Mouse (Mus musculus) neural tube, embryonic 13.5 days (tissue): ENCODE measurements at regions not wholly inside any gene's neighbourhood (a gene's known extent, or its start where the extent isn't known, plus 50 kb on each side); places are given as distances from the start of the nearest gene placed in this dataset.

Experiments
- ATAC-seq: fragments of 200-750 bp; cut with Nextera tagmentation; 2 replicates; pipeline ENCODE4 v1.8.0; 2017; ENCODE audit warnings: low read depth, mild to moderate bottlenecking, moderate TSS enrichment, moderate library complexity
- H3K27ac ChIP-seq: fragments of 300-500 bp; sonication (generic); replicated peaks from 2 replicates; pipeline ENCODE4 v1.5.1; 2015; ENCODE audit warnings: moderate library complexity, mild to moderate bottlenecking, inconsistent platforms
- H3K27me3 ChIP-seq: fragments of 300-500 bp; sonication (generic); 2 replicates; pipeline ENCODE4 v1.6.1; 2015; ENCODE audit warnings: mild to moderate bottlenecking, inconsistent platforms
- H3K36me3 ChIP-seq: fragments of 300-500 bp; sonication (generic); 2 replicates; pipeline ENCODE4 v1.6.1; 2015; ENCODE audit warnings: mild to moderate bottlenecking, inconsistent platforms
- H3K4me1 ChIP-seq: fragments of 300-500 bp; sonication (generic); replicated peaks from 2 replicates; pipeline ENCODE4 v1.6.1; 2015; ENCODE audit warnings: inconsistent platforms
- H3K4me2 ChIP-seq: fragments of 300-500 bp; sonication (generic); 2 replicates; pipeline ENCODE4 v1.6.1; 2015; ENCODE audit warnings: inconsistent platforms, mild to moderate bottlenecking, moderate library complexity
- H3K4me3 ChIP-seq: fragments of 300-500 bp; sonication (generic); 2 replicates; pipeline ENCODE4 v1.5.1; 2015; ENCODE audit warnings: mild to moderate bottlenecking, inconsistent platforms
- H3K9ac ChIP-seq: fragments of 300-500 bp; sonication (generic); 2 replicates; pipeline ENCODE4 v1.6.1; 2015; ENCODE audit warnings: moderate library complexity, mild to moderate bottlenecking, inconsistent platforms
- H3K9me3 ChIP-seq: fragments of 300-500 bp; sonication (generic); 2 replicates; pipeline ENCODE4 v1.6.1; 2016; ENCODE audit warnings: inconsistent platforms
- WGBS: fragments of 180-500 bp; shearing (Covaris S2); methylation state at CpG from one replicate; pipeline ENCODE4 v1.1.7; 2015; 5-methylcytosine and 5-hydroxymethylcytosine counted together

DNA sequence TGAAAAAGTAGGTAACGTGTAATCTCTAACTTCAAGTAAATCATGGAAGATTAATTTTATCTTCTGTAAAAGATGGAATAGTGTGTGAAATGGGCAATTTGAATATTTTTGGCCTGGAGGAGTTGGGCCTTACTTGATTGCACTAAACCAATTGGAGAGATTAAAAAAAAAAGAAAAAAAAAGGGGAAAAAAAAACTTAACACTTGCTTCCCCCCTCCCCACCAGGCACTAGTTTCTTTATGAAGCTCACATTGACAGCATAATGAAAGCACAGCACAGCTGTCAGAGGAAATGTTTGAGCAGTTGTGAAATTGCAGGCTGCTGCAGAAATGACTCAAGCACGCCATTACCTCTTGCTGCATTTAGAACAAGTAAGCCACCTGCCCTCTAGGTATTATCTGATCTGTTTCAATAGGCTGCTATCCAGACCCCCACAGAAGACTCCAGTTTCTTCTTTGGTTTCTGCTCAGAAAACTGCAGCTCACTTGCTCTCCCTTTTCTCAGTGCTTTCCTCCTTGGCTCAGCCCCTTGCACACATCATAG, 297.9 kb downstream of the D3Ertd751e start:
- H3K4me2 ChIP-seq: no peak overlapping the region
- H3K27ac ChIP-seq: no peak overlapping the region
- 72% methylated on average over 2 of the region's 2 CpGs for WGBS
- no peaks in the 10 kb centered on the region for H3K4me1 ChIP-seq
- no peak overlapping the region for H3K4me3 ChIP-seq
- no peak for ATAC-seq
- no peak overlapping the region for H3K9ac ChIP-seq
- H3K36me3 ChIP-seq: no peaks in the 10 kb centered on the region
- no peaks in the 10 kb centered on the region for H3K27me3 ChIP-seq
- H3K9me3 ChIP-seq: no peaks in the 10 kb centered on the region

DNA sequence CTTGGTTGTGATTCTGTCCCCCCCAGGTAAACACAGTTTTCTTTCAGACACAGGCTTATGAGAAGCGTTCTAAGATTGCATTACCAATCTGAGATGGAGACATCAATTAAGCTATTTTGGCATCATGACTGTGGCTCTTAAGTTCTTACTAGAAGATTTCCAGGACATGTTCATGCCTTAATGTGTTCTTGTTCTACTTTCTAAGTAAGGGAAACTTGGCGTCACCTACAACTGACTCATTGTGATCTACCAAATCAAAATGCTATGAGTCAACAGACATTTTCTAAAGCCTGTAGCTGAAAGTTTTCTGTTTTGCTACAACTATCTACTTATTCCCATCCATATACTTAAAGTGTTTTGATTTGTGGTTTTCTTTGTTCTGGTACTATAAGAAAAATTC, 298.5 kb downstream of the D3Ertd751e start:
- Histone ChIP-seq H3K9ac (no peak overlapping the region), H3K27me3 (no peaks in the 10 kb centered on the region), H3K9me3 (no peaks in the 10 kb centered on the region), H3K36me3 (no peaks in the 10 kb centered on the region), H3K4me2 (no peak overlapping the region), H3K27ac (no peak overlapping the region), H3K4me3 (no peak overlapping the region), H3K4me1 (no peaks in the 10 kb centered on the region)
- 94% methylated on average over 2 of the region's 2 CpGs for WGBS
- no peak for ATAC-seq

DNA sequence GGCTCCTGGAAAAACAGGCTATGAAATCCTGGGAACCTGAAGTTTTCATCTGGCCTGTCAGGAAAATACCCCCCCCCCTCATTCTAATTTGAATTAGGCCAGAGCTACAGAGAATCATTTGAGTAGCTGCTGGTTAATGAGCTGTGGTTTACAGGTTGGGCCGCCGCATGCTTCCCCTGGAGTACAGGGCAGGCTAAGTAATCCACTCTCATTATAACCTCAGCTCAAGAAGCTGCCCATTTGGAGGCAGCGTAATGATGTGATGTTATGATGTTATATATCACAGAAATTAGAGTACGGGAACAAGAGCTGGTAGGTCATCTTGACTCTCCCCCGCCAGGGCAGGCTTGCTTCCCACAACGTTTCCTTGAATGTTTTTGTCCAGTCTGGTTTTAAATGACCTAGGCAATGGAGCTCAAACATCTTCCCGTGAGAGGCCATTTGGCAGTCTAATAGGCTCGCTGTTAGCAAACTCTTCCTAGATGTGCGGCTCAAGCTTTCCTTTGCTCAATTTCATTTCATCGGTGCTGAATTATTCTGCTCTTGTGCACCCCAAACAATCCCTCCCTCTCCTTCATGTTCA, 315.0 kb downstream of the D3Ertd751e start:
- Histone ChIP-seq H3K4me3 (no peak overlapping the region), H3K4me2 (no peak overlapping the region; the same call in 1 of the 2 replicates), H3K27me3 (no peaks in the 10 kb centered on the region), H3K4me1 (no peaks in the 10 kb centered on the region), H3K36me3 (no peaks in the 10 kb centered on the region), H3K9me3 (no peaks in the 10 kb centered on the region), H3K27ac (no peak overlapping the region), H3K9ac (no peak overlapping the region)
- WGBS: 65% methylated on average over 10 of the region's 10 CpGs
- peak; percentile 53; the same call in 1 of the 2 replicates for ATAC-seq

DNA sequence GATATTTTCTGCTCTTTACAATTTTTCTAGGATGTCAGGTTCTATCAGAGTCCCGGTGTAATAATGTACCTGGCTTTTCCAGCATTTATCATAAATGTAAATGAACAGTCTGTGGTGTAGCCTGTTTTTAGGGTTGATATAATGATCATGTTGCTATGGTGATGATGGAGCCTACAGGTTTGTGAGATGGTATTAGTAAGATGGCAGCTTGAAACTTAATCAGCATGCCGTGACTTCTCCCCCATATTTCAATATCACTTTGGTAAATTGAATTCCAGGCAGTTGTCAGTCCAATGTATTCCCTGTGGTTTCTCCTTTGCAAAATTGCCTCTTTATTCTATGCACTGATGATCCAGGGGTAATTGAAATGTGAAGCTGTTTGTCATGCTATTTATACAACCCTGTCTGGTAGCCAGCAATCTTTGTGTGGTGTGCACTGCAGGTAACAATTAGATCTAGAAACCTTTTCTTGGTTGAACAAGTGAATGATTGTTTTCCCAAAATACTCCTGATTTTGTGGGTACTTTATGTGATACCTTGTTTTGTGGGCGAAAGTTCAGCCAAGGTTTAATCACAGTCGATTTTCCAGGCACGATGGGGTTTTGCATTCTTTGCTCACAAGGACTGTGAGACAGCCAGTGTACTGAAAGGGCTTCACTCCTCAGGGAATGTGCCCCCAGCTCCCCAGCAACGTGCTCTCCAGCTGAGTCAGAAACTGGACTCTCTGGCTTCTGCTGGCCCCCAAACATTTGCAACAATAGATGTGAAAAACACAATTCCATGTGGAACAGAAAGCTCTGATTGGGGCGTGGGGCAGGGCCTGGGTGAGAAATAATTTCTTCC, 322.9 kb downstream of the D3Ertd751e start:
- peak; percentile 81 for ATAC-seq
- Histone ChIP-seq H3K9me3 (no peaks in the 10 kb centered on the region), H3K4me1 (peaks cover 11% of the 10 kb centered on the region), H3K9ac (no peak overlapping the region), H3K27ac (peak overlapping the region; percentile 59), H3K4me3 (no peak overlapping the region), H3K27me3 (no peaks in the 10 kb centered on the region), H3K36me3 (no peaks in the 10 kb centered on the region), H3K4me2 (no peak overlapping the region)
- 14% methylated on average over 7 of the region's 7 CpGs for WGBS

DNA sequence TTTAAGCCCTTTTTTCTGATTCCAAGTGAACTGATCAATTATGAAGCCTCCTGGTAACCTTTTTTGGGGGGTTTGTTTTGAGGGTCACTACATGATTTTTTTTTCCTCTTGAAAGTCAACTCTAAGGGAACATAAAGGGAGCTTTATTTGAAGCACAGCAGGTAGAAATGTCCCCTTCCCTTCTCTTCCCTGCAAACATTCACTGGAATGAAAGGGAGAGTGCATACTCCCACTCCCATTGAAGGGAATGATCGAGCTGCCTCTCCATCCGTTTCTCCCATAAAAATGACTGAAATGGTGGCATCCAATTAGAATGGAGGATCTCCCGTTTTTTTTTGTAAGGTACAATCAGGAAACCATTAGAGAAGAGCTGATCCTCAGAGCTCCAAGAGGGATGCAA, 323.6 kb downstream of the D3Ertd751e start:
- peak overlapping the region; percentile 59; the same call in 1 of the 2 replicates for H3K27ac ChIP-seq
- peaks cover 11% of the 10 kb centered on the region for H3K4me1 ChIP-seq
- no peak overlapping the region for H3K4me3 ChIP-seq
- 18% methylated on average over 3 of the region's 3 CpGs for WGBS
- H3K27me3 ChIP-seq: no peaks in the 10 kb centered on the region
- no peak overlapping the region for H3K9ac ChIP-seq
- peak; percentile 42; the same call in 1 of the 2 replicates for ATAC-seq
- no peaks in the 10 kb centered on the region for H3K36me3 ChIP-seq
- no peak overlapping the region for H3K4me2 ChIP-seq
- H3K9me3 ChIP-seq: no peaks in the 10 kb centered on the region

DNA sequence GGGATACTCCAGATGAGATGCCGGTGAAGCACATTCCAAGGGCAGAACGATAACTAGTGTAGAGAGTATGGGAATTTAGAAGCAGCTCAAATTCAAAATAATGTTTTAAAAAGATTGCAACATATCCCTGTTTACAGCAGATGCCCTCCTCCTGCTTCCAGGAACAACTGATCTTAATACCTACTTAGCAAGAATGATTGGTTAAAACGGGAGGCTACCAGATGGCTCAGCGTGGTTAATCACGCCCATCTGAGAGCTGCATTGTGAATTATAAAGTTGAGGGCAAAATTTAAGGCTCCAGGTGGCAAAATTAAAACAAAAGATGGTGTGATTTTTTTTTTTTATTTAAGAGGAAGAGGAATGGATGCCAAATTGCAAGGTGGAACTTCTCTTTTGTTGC, 324.6 kb downstream of the D3Ertd751e start:
- H3K4me2 ChIP-seq: no peak overlapping the region
- H3K9me3 ChIP-seq: no peaks in the 10 kb centered on the region
- no peak overlapping the region for H3K4me3 ChIP-seq
- H3K36me3 ChIP-seq: no peaks in the 10 kb centered on the region
- ATAC-seq: no peak
- no peak overlapping the region; the same call in 1 of the 2 replicates for H3K27ac ChIP-seq
- H3K4me1 ChIP-seq: peaks cover 11% of the 10 kb centered on the region
- WGBS: 62% methylated on average over 5 of the region's 5 CpGs
- H3K9ac ChIP-seq: no peak overlapping the region
- H3K27me3 ChIP-seq: no peaks in the 10 kb centered on the region

DNA sequence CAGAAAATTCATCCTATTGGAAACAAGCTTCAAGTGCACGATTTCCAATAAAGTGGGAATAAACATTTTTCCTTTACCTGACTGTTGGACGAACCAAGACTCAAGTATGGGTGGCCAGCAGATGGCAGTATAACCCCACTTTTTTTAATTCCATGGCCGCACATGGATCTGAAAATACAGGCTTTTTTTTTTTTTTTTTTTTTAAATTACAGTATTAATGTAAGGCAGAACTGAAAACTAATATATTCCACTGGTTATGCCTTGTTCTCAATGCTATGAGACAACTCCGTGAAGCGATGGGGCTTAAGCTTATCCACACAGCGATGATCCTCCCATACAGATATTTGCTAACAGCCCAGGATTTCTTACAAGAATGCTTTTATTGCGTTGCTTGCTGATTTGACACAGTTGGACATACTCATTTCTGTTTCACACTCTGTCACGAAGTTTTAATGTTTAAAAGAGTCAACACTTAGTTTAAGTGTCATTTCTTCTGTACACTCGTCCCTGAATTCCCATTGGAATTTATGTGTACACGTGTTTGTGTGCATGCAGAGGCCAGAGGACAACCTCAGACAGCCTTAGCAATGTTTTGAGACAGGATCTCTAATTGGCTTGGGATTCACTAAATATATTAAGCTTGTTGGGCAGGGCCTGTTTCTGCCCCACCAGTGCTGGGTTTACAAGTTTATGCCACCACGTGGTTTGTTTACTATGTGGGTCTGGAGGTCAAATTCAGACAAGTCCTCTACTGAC, 332.3 kb downstream of the D3Ertd751e start:
- WGBS: 42% methylated on average over 11 of the region's 11 CpGs
- Histone ChIP-seq H3K27ac (no peak overlapping the region), H3K36me3 (no peaks in the 10 kb centered on the region), H3K4me3 (no peak overlapping the region), H3K9me3 (no peaks in the 10 kb centered on the region), H3K9ac (no peak overlapping the region), H3K27me3 (no peaks in the 10 kb centered on the region), H3K4me2 (peak overlapping the region; percentile 24; the same call in 1 of the 2 replicates), H3K4me1 (peaks cover 7% of the 10 kb centered on the region)
- ATAC-seq: peak; percentile 53

DNA sequence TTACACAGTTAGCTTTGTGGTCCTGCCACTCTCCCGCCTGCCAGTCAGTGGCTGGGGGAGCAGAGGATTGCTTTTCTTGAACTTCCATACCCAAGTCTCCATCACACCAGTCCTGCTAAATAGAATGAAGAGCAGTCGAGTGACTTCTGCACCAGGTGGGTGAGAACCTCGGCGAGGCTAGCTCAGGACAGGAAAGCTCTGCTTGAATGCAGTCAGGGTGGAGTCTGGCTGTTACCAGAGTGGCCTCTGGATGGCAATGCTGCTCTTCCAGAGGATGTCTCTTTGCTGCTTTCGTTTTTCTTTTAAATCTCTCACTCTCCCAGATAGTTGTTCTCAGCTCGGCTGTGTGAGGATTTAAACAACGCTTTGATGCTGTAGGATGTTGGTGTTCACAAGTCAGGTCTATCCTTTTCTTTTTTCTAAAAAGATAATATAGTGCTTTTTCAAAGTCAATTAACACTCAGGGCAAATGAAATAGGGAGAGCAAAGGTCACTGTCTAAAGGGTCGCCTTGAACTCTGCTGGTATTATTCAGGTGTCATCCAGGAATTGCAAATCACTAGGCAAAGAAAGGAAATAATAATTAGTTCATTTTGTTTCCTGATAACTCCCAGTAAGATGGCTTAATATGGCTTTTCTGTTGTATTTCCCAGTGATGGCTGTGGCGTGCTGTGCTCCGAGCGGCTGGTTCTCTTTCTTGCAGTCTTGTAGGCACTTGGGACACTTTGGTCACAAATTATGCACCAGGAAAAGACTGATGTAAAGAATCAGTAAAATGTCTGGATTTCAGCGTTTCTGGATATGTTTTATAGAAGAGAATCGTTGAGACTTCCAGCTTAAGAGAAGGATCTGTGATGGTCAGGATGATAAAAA, 368.8 kb downstream of the D3Ertd751e start:
- Histone ChIP-seq H3K9ac (no peak overlapping the region), H3K4me1 (no peaks in the 10 kb centered on the region), H3K36me3 (no peaks in the 10 kb centered on the region), H3K9me3 (no peaks in the 10 kb centered on the region), H3K4me3 (0 out of 2 replicates have a peak overlapping the region, but pooled peaks have one; percentile 2), H3K27me3 (no peaks in the 10 kb centered on the region), H3K4me2 (peak overlapping the region; percentile 37), H3K27ac (0 out of 2 replicates have a peak overlapping the region, but pooled peaks have one; percentile 7)
- 29% methylated on average over 13 of the region's 13 CpGs for WGBS
- peak; percentile 84 for ATAC-seq

DNA sequence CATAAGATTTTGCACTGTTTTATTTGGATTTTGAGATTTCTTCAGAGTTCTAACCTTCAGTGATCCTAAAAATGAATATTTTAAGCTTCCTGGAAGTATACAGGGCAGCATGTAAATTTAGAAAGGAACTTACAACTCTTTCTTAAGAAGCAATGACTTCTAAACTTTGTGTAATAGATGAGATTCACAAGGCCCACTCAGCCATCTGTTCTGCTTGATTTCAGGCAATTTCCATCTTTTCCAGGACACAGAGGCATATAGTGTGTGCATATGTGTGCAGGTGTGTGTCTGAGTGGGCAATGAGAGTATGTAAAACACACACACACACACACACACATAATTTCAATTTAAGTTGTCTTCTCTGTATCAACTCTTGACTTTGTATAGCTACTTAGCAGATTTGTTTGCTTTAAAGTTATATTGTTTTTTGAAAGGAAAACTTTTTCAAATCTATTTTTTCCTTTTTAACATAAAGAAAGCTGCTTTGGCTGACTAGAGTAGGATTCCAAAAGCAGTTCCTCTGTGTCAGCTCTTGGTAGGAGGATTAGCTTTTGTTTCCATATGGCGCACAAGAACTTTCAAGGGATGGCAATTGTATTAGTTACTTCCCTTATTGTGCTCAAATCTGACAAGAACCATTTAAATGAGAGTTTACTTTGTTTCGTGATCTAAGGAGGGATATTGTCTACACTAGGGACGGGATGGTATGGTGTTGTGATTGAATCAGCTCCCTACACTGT, 387.6 kb downstream of the D3Ertd751e start:
- 90% methylated on average over 3 of the region's 3 CpGs for WGBS

DNA sequence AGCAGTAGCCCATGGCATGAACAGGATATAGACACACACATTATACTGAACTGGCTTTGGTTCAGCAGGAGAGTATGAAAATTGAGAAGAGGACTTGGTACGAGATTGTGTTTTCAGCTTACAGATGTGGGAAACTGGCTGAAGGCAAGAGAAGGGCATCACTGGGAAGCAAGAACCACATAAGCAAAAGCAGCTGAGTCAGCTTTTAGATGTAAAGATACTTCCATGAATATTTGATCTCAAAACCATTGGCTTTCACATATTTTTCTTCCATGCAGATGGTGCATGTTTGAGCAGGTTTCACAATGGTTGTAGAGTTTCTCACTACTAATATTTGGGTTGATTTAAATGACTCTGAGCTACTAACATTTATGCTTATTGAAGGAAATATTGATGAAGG, 389.9 kb downstream of the D3Ertd751e start:
- Histone ChIP-seq H3K4me2 (no peak overlapping the region), H3K9ac (no peak overlapping the region), H3K4me1 (no peaks in the 10 kb centered on the region), H3K4me3 (no peak overlapping the region), H3K36me3 (no peaks in the 10 kb centered on the region), H3K27me3 (no peaks in the 10 kb centered on the region), H3K27ac (no peak overlapping the region), H3K9me3 (no peaks in the 10 kb centered on the region)
- no peak for ATAC-seq
- 86% methylated on average over 1 of the region's 1 CpGs for WGBS

More for the DNA sequence above, 387.6 kb downstream of the D3Ertd751e start:
- Histone ChIP-seq H3K36me3 (no peaks in the 10 kb centered on the region), H3K4me2 (no peak overlapping the region), H3K9me3 (no peaks in the 10 kb centered on the region), H3K27me3 (no peaks in the 10 kb centered on the region), H3K4me1 (no peaks in the 10 kb centered on the region), H3K27ac (no peak overlapping the region), H3K9ac (no peak overlapping the region), H3K4me3 (no peak overlapping the region)
- ATAC-seq: no peak

DNA sequence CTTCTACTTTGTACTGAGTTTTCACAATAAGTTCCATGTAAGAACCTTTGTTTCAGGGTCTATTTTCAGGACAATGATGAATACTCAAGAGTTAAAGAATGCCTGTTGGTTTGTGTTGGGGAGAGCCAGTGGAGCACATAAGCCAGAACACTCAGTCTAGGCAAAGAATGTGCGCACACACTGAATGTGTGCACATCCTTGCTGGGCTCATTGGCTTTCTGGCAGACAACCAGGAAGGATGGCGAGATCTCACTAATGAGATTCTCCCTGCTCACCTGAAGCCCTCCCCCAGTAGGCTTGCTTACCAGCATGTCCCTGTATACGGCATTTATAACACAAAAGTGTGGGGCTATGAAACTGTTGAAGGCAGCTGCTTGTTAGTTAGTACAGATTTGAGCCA, 411.0 kb downstream of the D3Ertd751e start:
- Histone ChIP-seq H3K4me3 (no peak overlapping the region), H3K9ac (no peak overlapping the region), H3K4me2 (no peak overlapping the region), H3K27ac (no peak overlapping the region), H3K27me3 (no peaks in the 10 kb centered on the region), H3K4me1 (no peaks in the 10 kb centered on the region), H3K36me3 (no peaks in the 10 kb centered on the region), H3K9me3 (no peaks in the 10 kb centered on the region)
- no peak for ATAC-seq
- 90% methylated on average over 3 of the region's 3 CpGs for WGBS
